Mouse (Mus musculus): ENCODE measurements at regions not wholly inside any gene's neighbourhood (a gene's known extent, or its start where the extent isn't known, plus 50 kb on each side); places are given as distances from the start of the nearest gene placed in this dataset.
A peak's percentile ranks its signal among the peaks of the same experiment; 100 is the strongest.

- Histone ChIP-seq H3K79me2 (ENCODE audit: control insufficient read depth, insufficient read depth, low read length, poor library complexity) (no peaks in the 10 kb centered on the region), H3K4me1 (ENCODE audit: control insufficient read depth in 1 of 2, insufficient read depth in 2 of 2, low read length in 2 of 2) (no peaks in the 10 kb centered on the region)
- TF ChIP-seq GABPA (IDR thresholded peaks at IDR 0.05; ENCODE audit: low read depth, low read length): no peak
- TF ChIP-seq MAFK (IDR thresholded peaks at IDR 0.05; ENCODE audit: borderline replicate concordance, low read depth, low read length): peak; percentile 54; the same call in 1 of the 2 replicates
- no peak for TF ChIP-seq MXI1 (IDR thresholded peaks at IDR 0.05; ENCODE audit: low read depth, low read length)
- no peak for TF ChIP-seq HCFC1 (IDR thresholded peaks at IDR 0.05; ENCODE audit: low read depth, low read length)
- no peak for TF ChIP-seq E2F4 (IDR thresholded peaks at IDR 0.05; ENCODE audit: borderline replicate concordance, low read depth, low read length)
- TF ChIP-seq BHLHE40 (IDR thresholded peaks at IDR 0.05; ENCODE audit: borderline replicate concordance, low read depth, low read length): no peak
- no peak for TF ChIP-seq KAT2A (conservative IDR thresholded peaks at IDR 0.05; ENCODE audit: low read depth, low read length)
Measured at GRCm38 (mm10) chr9:90999178-90999577, 363.0 kb upstream of the Zic4 start.

GRCm38 (mm10) chr9:91004214-91004613 is 358.0 kb upstream of the Zic4 start:
- Histone ChIP-seq H3K79me2 (ENCODE audit: control insufficient read depth, insufficient read depth, low read length, poor library complexity) (no peaks in the 10 kb centered on the region), H3K9ac (ENCODE audit: control insufficient read depth, low read depth, low read length, poor library complexity, severe bottlenecking) (no peak overlapping the region), H3K27me3 (ENCODE audit: control insufficient read depth in 1 of 2, insufficient read depth in 2 of 2, low read length in 2 of 2) (no peaks in the 10 kb centered on the region), H3K27ac (ENCODE audit: control insufficient read depth, low read depth, low read length) (no peak overlapping the region), H3K4me1 (ENCODE audit: control insufficient read depth in 1 of 2, insufficient read depth in 2 of 2, low read length in 2 of 2) (no peaks in the 10 kb centered on the region), H3K4me3 (ENCODE audit: control insufficient read depth in 1 of 2, insufficient read depth in 1 of 2, low read depth in 2 of 2, low read length in 2 of 2) (no peak overlapping the region), H3K9me3 (replicated peaks; ENCODE audit: insufficient read depth, low read length) (no peaks in the 10 kb centered on the region), H3K36me3 (ENCODE audit: control insufficient read depth in 1 of 2, insufficient read depth in 2 of 2, low read length in 2 of 2) (no peaks in the 10 kb centered on the region)
- TF ChIP-seq MXI1 (IDR thresholded peaks at IDR 0.05; ENCODE audit: low read depth, low read length): no peak
- TF ChIP-seq MAZ (IDR thresholded peaks at IDR 0.05; ENCODE audit: low read depth, low read length): no peak
- TF ChIP-seq HCFC1 (IDR thresholded peaks at IDR 0.05; ENCODE audit: low read depth, low read length): no peak
- no peak for TF ChIP-seq GABPA (IDR thresholded peaks at IDR 0.05; ENCODE audit: low read depth, low read length)
- TF ChIP-seq TBP (IDR thresholded peaks at IDR 0.05; ENCODE audit: low read depth, low read length): no peak
- TF ChIP-seq USF2 (IDR thresholded peaks at IDR 0.05; ENCODE audit: borderline replicate concordance in 1 of 2, insufficient read depth in 1 of 2, low read depth in 1 of 2, low read length in 2 of 2): no peak
- TF ChIP-seq ZMIZ1 (IDR thresholded peaks at IDR 0.05; ENCODE audit: low read depth, low read length): no peak
- TF ChIP-seq TCF12 (IDR thresholded peaks at IDR 0.05; ENCODE audit: low read depth, low read length): no peak
- TF ChIP-seq TAL1 (IDR thresholded peaks at IDR 0.05; ENCODE audit: low read length): no peak
- TF ChIP-seq ETS1 (IDR thresholded peaks at IDR 0.05; ENCODE audit: low read depth, low read length): no peak
- no peak for TF ChIP-seq USF1 (IDR thresholded peaks at IDR 0.05; ENCODE audit: low read depth, low read length)
- TF ChIP-seq MEF2A (IDR thresholded peaks at IDR 0.05; ENCODE audit: extremely low read depth, insufficient replicate concordance, low read depth, low read length, poor library complexity, severe bottlenecking): no peak
- no peak for TF ChIP-seq CHD1 (IDR thresholded peaks at IDR 0.05; ENCODE audit: low read depth, low read length)
- TF ChIP-seq RCOR1 (IDR thresholded peaks at IDR 0.05; ENCODE audit: low read depth, low read length): no peak
- TF ChIP-seq UBTF (IDR thresholded peaks at IDR 0.05; ENCODE audit: borderline replicate concordance, insufficient read depth, low read depth, low read length): no peak
- no peak for TF ChIP-seq EP300 (IDR thresholded peaks at IDR 0.05; ENCODE audit: low read depth in 1 of 2, low read length in 2 of 2)
- TF ChIP-seq POLR2AphosphoS5 (IDR thresholded peaks at IDR 0.05; ENCODE audit: borderline replicate concordance, low read depth, low read length): no peak
- DNase-seq (ENCODE audit: low read depth, low spot score): no peak

More at GRCm38 (mm10) chr9:90999178-90999577, 363.0 kb upstream of the Zic4 start:
- Histone ChIP-seq H3K27me3 (ENCODE audit: control insufficient read depth in 1 of 2, insufficient read depth in 2 of 2, low read length in 2 of 2) (no peaks in the 10 kb centered on the region), H3K9ac (ENCODE audit: control insufficient read depth, low read depth, low read length, poor library complexity, severe bottlenecking) (no peak overlapping the region), H3K4me3 (ENCODE audit: control insufficient read depth in 1 of 2, insufficient read depth in 1 of 2, low read depth in 2 of 2, low read length in 2 of 2) (no peak overlapping the region), H3K9me3 (replicated peaks; ENCODE audit: insufficient read depth, low read length) (no peaks in the 10 kb centered on the region), H3K27ac (ENCODE audit: control insufficient read depth, low read depth, low read length) (no peak overlapping the region), H3K36me3 (ENCODE audit: control insufficient read depth in 1 of 2, insufficient read depth in 2 of 2, low read length in 2 of 2) (no peaks in the 10 kb centered on the region)
- DNase-seq (ENCODE audit: low read depth, low spot score): no peak

Measured in MEL (cell line).